Mouse (Mus musculus) bone marrow macrophage, adult 2 months (primary cell): ENCODE results near the gene Cdh15.

Source experiments
- CTCF ChIP-seq: IDR thresholded peaks from 2 replicates; pipeline ENCODE4 v1.5.1; 2012; ENCODE audit warnings: low read depth, mild to moderate bottlenecking, low read length, moderate library complexity
- POLR2A ChIP-seq: IDR thresholded peaks from 2 replicates; pipeline ENCODE4 v1.6.1; 2012; ENCODE audit warnings: mild to moderate bottlenecking, low read depth, low read length, borderline replicate concordance

DNA sequence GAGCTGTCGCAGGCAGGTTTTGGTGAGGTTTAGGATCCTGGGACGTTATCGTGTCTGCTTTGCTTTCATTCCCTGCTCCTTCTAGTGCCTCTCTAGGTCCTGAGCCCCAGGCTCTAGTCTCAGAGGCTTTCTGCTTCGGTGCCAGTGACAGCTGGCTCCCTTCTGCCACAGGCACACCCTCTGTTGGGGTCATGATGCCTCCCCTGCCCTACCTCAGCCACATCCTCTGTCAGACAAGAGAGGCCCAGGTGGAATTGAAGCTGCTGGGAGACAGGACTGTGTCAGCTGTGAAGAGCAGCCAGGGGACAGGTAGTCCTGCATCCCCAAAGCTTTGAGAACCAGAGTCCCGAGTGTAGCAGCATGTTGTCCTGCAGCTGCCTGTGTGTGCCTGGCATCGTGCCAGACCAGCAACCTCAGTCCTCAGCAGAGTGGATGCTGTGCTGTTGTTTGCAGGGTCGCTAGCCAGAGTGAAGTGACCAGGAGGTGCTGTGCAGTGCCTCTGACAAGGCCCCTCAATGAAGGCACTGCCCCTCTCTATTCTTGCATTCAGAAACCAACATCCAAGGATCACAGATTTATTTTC lies 40.7 kb upstream of the Cdh15 start:
- TF ChIP-seq CTCF: no peak
- TF ChIP-seq POLR2A: no peak
